Mouse (Mus musculus) heart, postnatal 0 days (tissue): Measurements from ENCODE around the gene Dera.

Source experiments
- CTCF ChIP-seq: IDR thresholded peaks from 2 replicates; pipeline ENCODE4 v1.5.1; 2016; ENCODE audit warnings: antibody characterized with exemption, control low read depth, low read depth
- EP300 ChIP-seq: IDR thresholded peaks from 2 replicates; pipeline ENCODE4 v1.6.1; 2016; ENCODE audit warnings: antibody characterized with exemption, low read depth

- TF ChIP-seq EP300 (no peak), CTCF (no peak)
These were observed 48.1 kb upstream of the Dera start for GRCm38 (mm10) chr6:137706209-137706608.
